In genomic region chr14:27862299-27862698, GRCm38 (mm10) we compare ENCODE assay signal across 28 mouse cellular contexts.
DNase-seq lines count a peak whose midpoint lies in the region; ATAC-seq and TF ChIP-seq lines count a peak whose summit lies in the region.
"Had no signal": no experiment of that assay in that cellular context is flagged by ENCODE, and none has a peak within 500 bp of the region (broad histone marks: within the 10 kb centered on the region; RNA-seq: fewer than 3 reads in every experiment).

No protein-coding gene starts in this region.

- H3K27me3 ChIP-seq in stomach, postnatal 0 days (ENCODE audit: control insufficient read depth, insufficient read depth, low read length): no peaks in the 10 kb centered on the region
- H3K27me3 ChIP-seq: heart, embryonic 13.5 days; limb, embryonic 15.5 days; neural tube, embryonic 12.5 days; Patski had no signal

- no peak overlapping the region for H3K4me2 ChIP-seq in stomach, postnatal 0 days (replicated peaks; ENCODE audit: low read depth)
- H3K4me2 ChIP-seq: heart, embryonic 13.5 days; limb, embryonic 15.5 days; neural tube, embryonic 12.5 days had no signal

- H3K9ac ChIP-seq in stomach, postnatal 0 days (ENCODE audit: low read length): no peak overlapping the region
- H3K9ac ChIP-seq: heart, embryonic 13.5 days; limb, embryonic 15.5 days; neural tube, embryonic 12.5 days had no signal

- TF ChIP-seq CTCF in stomach, postnatal 0 days (IDR thresholded peaks at IDR 0.05; ENCODE audit: low read depth): no peak

- H3K9me3 ChIP-seq in stomach, postnatal 0 days (ENCODE audit: control insufficient read depth, low read length): no peaks in the 10 kb centered on the region
- H3K9me3 ChIP-seq: embryonic facial prominence, embryonic 10.5 days; heart, embryonic 13.5 days; limb, embryonic 15.5 days; neural tube, embryonic 12.5 days had no signal

- no peak for TF ChIP-seq EP300 in stomach, postnatal 0 days (optimal IDR thresholded peaks at IDR 0.05)

- H3K27ac ChIP-seq in stomach, postnatal 0 days (replicated peaks): no peak overlapping the region
- H3K27ac ChIP-seq: embryonic facial prominence, embryonic 10.5 days; heart, embryonic 13.5 days; hindbrain, postnatal 0 days; limb, embryonic 15.5 days; neural tube, embryonic 12.5 days had no signal

- ATAC-seq in cerebellum, adult (ENCODE audit: insufficient number of reproducible peaks, low FRiP score, low TSS enrichment): no peak
- ATAC-seq in frontal cortex, adult (ENCODE audit: low TSS enrichment): peak; percentile 61
- 0 out of 2 replicates have a peak, but pooled peaks have one; percentile 59 for ATAC-seq in stomach, postnatal 0 days (ENCODE audit: low FRiP score, low TSS enrichment)
- ATAC-seq: CD4-positive, CD25-positive, alpha-beta regulatory T cell, adult 4 months; forebrain, embryonic 16.5 days; hindbrain, postnatal 0 days; intestine, embryonic 16.5 days; Patski had no signal

- peak; percentile 24 for DNase-seq in cerebellum, adult 11-12 months
- DNase-seq in frontal cortex, postnatal 10 days (ENCODE audit: low spot score in 2 of 2): no peak
- DNase-seq in right cerebral cortex, adult 18-20 months: peak; percentile 55
- DNase-seq in right cerebral cortex, postnatal 10 days (ENCODE audit: low spot score in 2 of 2): no peak
- no peak for DNase-seq in stomach, postnatal 0 days (ENCODE audit: low spot score)
- no peak for DNase-seq in heart, adult 8-10 months (ENCODE audit: low spot score)
- DNase-seq: adrenal gland, adult 2 months; gastrocnemius, postnatal 25 days; heart, adult 18-20 months; heart, postnatal 14 days; kidney, adult 9 months; kidney, postnatal 14 days; layer of hippocampus, postnatal 36 days; left cerebral cortex, postnatal 4 days; lung, postnatal 4 days; midbrain, embryonic 14.5 days; thymus, adult 2 months had no signal

- no peak overlapping the region for H3K4me3 ChIP-seq in stomach, postnatal 0 days (ENCODE audit: low read depth, low read length)
- H3K4me3 ChIP-seq: embryonic facial prominence, embryonic 10.5 days; heart, embryonic 13.5 days; limb, embryonic 15.5 days; neural tube, embryonic 12.5 days had no signal

- H3K36me3 ChIP-seq in stomach, postnatal 0 days (ENCODE audit: control insufficient read depth, insufficient read depth, low read length): no peaks in the 10 kb centered on the region
- H3K36me3 ChIP-seq: embryonic facial prominence, embryonic 10.5 days; heart, embryonic 13.5 days; limb, embryonic 15.5 days; neural tube, embryonic 12.5 days had no signal

- H3K4me1 ChIP-seq in stomach, postnatal 0 days (replicated peaks; ENCODE audit: control insufficient read depth, insufficient read depth): no peaks in the 10 kb centered on the region
- H3K4me1 ChIP-seq: embryonic facial prominence, embryonic 10.5 days; limb, embryonic 15.5 days; neural tube, embryonic 12.5 days had no signal

Comparison
In these comparisons a context has a peak if more than half of its experiments do, and no peak if none do; other contexts are left out.
1. DNase-seq: peak in cerebellum, adult 11-12 months (single experiment) and right cerebral cortex, adult 18-20 months (single experiment); none in frontal cortex, postnatal 10 days (0 of 2), right cerebral cortex, postnatal 10 days (0 of 2), stomach, postnatal 0 days (single experiment) and heart, adult 8-10 months (single experiment).